Mouse (Mus musculus): ENCODE results near the gene Six5. TPM values are rescaled to one million over a fixed set of nuclear protein-coding genes. Genes with fewer than 3 reads are reported as not detected.
A peak's percentile ranks its signal among the peaks of the same experiment; 100 is the strongest.

The Six5 gene
- polyA plus RNA-seq, 1 experiment from 2014 or later = 0.67 TPM

DNA sequence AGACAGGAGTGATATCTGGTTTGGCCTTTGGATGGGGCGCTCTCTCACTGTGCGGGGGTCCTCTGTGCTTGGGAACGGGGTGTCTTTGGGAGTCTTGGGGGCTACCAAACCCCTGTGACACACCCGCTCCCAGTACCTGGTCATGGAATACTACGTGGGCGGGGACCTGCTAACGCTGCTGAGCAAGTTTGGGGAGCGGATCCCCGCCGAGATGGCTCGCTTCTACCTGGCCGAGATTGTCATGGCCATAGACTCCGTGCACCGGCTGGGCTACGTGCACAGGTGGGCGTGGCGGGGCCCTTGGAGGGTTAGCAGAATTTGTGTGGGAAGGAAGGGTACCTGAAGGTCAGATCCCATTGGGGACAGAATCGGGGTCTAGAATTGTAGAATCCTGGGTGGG is 7.6 kb upstream of the Six5 start:
- Histone ChIP-seq H3K27me3 (peaks cover 78% of the 10 kb centered on the region), H3K27ac (no peak overlapping the region), H3K9ac (no peak overlapping the region), H3K4me1 (replicated peaks) (peaks cover 69% of the 10 kb centered on the region), H3K4me2 (peak overlapping the region; percentile 66), H3K36me3 (peaks cover 18% of the 10 kb centered on the region), H3K4me3 (replicated peaks) (no peak overlapping the region), H3K9me3 (replicated peaks) (no peaks in the 10 kb centered on the region)
- ATAC-seq (ENCODE audit: low read depth) (no peak), DNase-seq (no peak)
- WGBS (ENCODE audit: insufficient replicate concordance) = 51% methylated on average over 18 of the region's 18 CpGs

GRCm38 (mm10) chr7:19088813-19089212 is 5.6 kb upstream of the Six5 start:
- peak; percentile 56 for DNase-seq
- H3K4me3 ChIP-seq (replicated peaks) = no peak overlapping the region
- peaks cover 79% of the 10 kb centered on the region for H3K27me3 ChIP-seq
- H3K4me1 ChIP-seq (replicated peaks) = peaks cover 69% of the 10 kb centered on the region
- H3K9ac ChIP-seq = no peak overlapping the region
- H3K4me2 ChIP-seq = no peak overlapping the region
- no peaks in the 10 kb centered on the region for H3K9me3 ChIP-seq (replicated peaks)
- no peak overlapping the region for H3K27ac ChIP-seq
- ATAC-seq (ENCODE audit: low read depth) = no peak
- peaks cover 6% of the 10 kb centered on the region; the same call in 1 of the 2 replicates for H3K36me3 ChIP-seq
- 22% methylated on average over 10 of the region's 10 CpGs for WGBS (ENCODE audit: insufficient replicate concordance)

- Histone ChIP-seq H3K27me3 (peaks cover 85% of the 10 kb centered on the region), H3K4me3 (replicated peaks) (peak overlapping the region; percentile 68; the same call in 1 of the 2 replicates), H3K9ac (0 out of 2 replicates have a peak overlapping the region, but pooled peaks have one; percentile 46), H3K36me3 (peaks cover 6% of the 10 kb centered on the region; the same call in 1 of the 2 replicates), H3K9me3 (replicated peaks) (no peaks in the 10 kb centered on the region), H3K4me1 (replicated peaks) (peaks cover 69% of the 10 kb centered on the region), H3K4me2 (peak overlapping the region; percentile 97), H3K27ac (no peak overlapping the region)
- ATAC-seq (ENCODE audit: low read depth) = no peak
- WGBS (ENCODE audit: insufficient replicate concordance) = 23% methylated on average over 14 of the region's 17 CpGs
- no peak for DNase-seq
These were observed 2.5 kb upstream of the Six5 start for GRCm38 (mm10) chr7:19091913-19092312.

DNA sequence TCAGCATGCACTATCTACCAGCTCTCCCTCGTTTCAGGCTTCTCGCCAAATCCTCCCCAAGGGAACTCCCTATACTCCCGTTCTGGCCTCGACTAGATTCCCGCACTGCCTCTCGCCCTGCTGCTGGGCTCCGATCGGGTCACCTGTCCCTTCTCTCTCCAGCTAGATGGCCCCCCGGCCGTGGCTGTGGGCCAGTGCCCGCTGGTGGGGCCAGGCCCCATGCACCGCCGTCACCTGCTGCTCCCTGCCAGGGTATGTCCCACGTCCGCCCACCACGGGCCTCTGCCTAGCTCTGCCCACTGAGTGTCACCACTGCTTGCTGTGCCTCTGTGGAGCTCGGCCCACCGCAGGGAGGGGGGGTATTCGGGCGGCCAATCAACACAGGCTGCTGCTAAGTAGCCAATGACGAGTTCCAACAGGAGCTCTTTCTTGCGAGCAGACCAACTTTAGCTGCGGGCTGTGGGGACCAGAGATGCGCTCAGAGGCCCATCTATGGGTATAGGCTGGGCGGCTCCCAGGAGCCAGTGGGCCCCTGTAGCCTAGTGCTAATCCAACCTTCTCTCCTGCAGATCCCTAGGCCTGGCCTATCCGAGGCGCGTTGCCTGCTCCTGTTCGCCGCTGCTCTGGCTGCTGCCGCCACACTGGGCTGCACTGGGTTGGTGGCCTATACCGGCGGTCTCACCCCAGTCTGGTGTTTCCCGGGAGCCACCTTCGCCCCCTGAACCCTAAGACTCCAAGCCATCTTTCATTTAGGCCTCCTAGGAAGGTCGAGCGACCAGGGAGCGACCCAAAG is 1.8 kb upstream of the Six5 start:
- H3K9ac ChIP-seq = peak overlapping the region; percentile 55
- H3K9me3 ChIP-seq (replicated peaks) = no peaks in the 10 kb centered on the region
- no peak for DNase-seq
- peak overlapping the region; percentile 68 for H3K4me3 ChIP-seq (replicated peaks)
- H3K27me3 ChIP-seq = peaks cover 85% of the 10 kb centered on the region
- peaks cover 6% of the 10 kb centered on the region; the same call in 1 of the 2 replicates for H3K36me3 ChIP-seq
- peak; percentile 47 for ATAC-seq (ENCODE audit: low read depth)
- peak overlapping the region; percentile 97 for H3K4me2 ChIP-seq
- no peak overlapping the region for H3K27ac ChIP-seq
- H3K4me1 ChIP-seq (replicated peaks) = peaks cover 70% of the 10 kb centered on the region
- 9% methylated on average over 38 of the region's 38 CpGs for WGBS (ENCODE audit: insufficient replicate concordance)

GRCm38 (mm10) chr7:19093174-19093521 is 1.2 kb upstream of the Six5 start:
- ATAC-seq (ENCODE audit: low read depth) = peak; percentile 60
- H3K4me1 ChIP-seq (replicated peaks) = peaks cover 65% of the 10 kb centered on the region
- H3K36me3 ChIP-seq = peaks cover 3% of the 10 kb centered on the region; the same call in 1 of the 2 replicates

DNA sequence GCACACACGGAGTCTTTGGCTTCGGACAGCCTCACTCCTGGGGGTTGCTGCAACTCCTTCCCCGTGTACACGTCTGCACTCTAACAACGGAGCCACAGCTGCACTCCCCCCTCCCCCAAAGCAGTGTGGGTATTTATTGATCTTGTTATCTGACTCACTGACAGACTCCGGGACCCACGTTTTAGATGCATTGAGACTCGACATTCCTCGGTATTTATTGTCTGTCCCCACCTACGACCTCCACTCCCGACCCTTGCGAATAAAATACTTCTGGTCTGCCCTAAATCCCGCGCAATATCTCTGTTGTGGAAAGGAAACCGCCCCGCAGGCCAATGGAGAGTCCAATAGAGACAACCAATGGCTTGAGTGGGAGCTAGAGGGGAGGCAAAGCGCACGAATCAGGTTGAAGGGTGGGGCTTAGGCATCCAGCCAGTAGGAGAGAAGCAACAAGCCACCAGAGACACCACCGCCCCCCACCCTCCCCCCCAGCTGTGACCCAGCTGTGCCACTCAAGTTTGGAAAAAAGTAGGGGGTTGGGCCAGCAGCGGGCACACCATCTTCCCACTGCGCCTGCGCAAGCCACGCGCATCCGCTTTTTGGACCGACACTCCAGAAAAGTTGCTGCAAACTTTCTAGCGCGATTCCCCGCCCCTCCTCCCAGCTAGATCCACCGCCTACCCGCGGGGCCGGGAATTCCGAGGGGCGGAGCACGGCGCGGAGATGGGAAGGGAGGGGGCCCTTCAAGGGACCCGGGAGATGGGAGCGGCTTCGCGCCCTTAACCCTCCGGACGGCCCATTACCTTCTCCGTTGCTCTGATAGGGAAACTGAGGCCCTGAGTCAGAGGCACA is 633 bp upstream of the Six5 start:
- peaks cover 59% of the 10 kb centered on the region for H3K4me1 ChIP-seq (replicated peaks)
- under 1% methylated on average over 45 of the region's 45 CpGs for WGBS (ENCODE audit: insufficient replicate concordance)

More at GRCm38 (mm10) chr7:19093174-19093521, 1.2 kb upstream of the Six5 start:
- H3K27me3 ChIP-seq = peaks cover 88% of the 10 kb centered on the region
- peak; percentile 75 for DNase-seq
- H3K4me2 ChIP-seq = peak overlapping the region; percentile 97
- H3K9me3 ChIP-seq (replicated peaks) = no peaks in the 10 kb centered on the region
- H3K27ac ChIP-seq = peak overlapping the region; percentile 68
- peak overlapping the region; percentile 75 for H3K9ac ChIP-seq
- peak overlapping the region; percentile 68 for H3K4me3 ChIP-seq (replicated peaks)
- under 1% methylated on average over 12 of the region's 15 CpGs for WGBS (ENCODE audit: insufficient replicate concordance)

GRCm38 (mm10) chr7:19094826-19095750 is 694 bp downstream of the Six5 start:
- H3K4me1 ChIP-seq (replicated peaks) = peaks cover 59% of the 10 kb centered on the region
- no peaks in the 10 kb centered on the region for H3K9me3 ChIP-seq (replicated peaks)
- ATAC-seq (ENCODE audit: low read depth) = no peak
- H3K36me3 ChIP-seq = no peaks in the 10 kb centered on the region
- no peak for DNase-seq
- H3K4me3 ChIP-seq (replicated peaks) = peak overlapping the region; percentile 68
- H3K9ac ChIP-seq = peak overlapping the region; percentile 75
- peak overlapping the region; percentile 97 for H3K4me2 ChIP-seq
- H3K27me3 ChIP-seq = peaks cover 90% of the 10 kb centered on the region
- WGBS (ENCODE audit: insufficient replicate concordance) = 1% methylated on average over 84 of the region's 87 CpGs
- peak overlapping the region; percentile 82 for H3K27ac ChIP-seq

More for the DNA sequence above, 633 bp upstream of the Six5 start:
- no peaks in the 10 kb centered on the region for H3K9me3 ChIP-seq (replicated peaks)
- no peaks in the 10 kb centered on the region for H3K36me3 ChIP-seq
- H3K4me3 ChIP-seq (replicated peaks) = peak overlapping the region; percentile 68
- H3K27ac ChIP-seq = peak overlapping the region; percentile 82
- DNase-seq (peak; percentile 79), ATAC-seq (ENCODE audit: low read depth) (peak; percentile 82)
- peak overlapping the region; percentile 97 for H3K4me2 ChIP-seq
- peak overlapping the region; percentile 75 for H3K9ac ChIP-seq
- peaks cover 91% of the 10 kb centered on the region for H3K27me3 ChIP-seq

DNA sequence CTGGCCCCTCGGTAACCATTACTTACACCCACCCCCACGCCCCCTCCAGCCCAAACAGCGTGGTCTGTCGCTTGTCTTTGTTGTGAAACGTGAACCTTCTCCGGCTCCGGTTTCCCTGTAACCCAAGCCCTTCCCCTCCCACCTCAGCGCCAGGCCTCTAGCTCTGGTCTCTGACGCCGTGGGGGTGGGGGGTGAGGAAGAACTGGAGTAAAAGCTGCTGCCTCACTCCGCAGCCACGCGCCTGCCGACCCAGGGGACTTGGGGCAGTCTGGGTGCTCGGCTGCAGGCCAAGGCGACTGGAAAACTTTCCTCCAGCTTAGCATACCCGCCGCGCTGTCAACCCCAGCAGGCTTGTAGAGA is 1.3 kb downstream of the Six5 start:
- H3K27ac ChIP-seq = 0 out of 2 replicates have a peak overlapping the region, but pooled peaks have one; percentile 82

DNA sequence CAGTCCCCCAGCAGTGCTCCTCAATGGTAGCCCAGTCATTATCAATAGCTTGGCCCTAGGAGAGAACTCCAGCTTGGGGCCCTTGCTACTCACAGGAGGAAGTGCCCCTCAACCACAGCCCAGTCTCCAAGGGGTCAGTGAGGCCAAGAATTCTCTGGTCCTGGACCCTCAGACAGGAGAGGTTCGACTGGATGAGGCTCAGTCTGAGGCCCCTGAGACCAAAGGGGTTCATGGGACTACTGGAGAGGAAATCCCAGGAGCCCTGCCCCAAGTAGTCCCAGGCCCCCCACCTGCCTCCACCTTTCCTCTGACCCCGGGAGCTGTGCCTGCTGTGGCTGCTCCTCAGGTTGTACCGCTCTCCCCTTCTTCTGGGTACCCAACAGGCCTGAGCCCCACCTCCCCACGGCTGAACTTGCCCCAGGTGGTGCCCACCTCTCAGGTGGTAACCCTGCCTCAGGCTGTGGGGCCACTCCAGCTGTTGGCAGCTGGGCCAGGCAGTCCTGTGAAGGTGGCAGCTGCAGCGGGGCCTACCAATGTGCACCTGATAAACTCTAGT is 2.1 kb downstream of the Six5 start:
- DNase-seq (no peak), ATAC-seq (ENCODE audit: low read depth) (no peak)
- no peak overlapping the region for H3K27ac ChIP-seq
- H3K4me1 ChIP-seq (replicated peaks) = peaks cover 59% of the 10 kb centered on the region
- peak overlapping the region; percentile 97 for H3K4me2 ChIP-seq
- WGBS (ENCODE audit: insufficient replicate concordance) = 53% methylated on average over 5 of the region's 5 CpGs
- H3K9ac ChIP-seq = peak overlapping the region; percentile 31; the same call in 1 of the 2 replicates
- H3K4me3 ChIP-seq (replicated peaks) = peak overlapping the region; percentile 68; the same call in 1 of the 2 replicates
- no peaks in the 10 kb centered on the region for H3K36me3 ChIP-seq
- H3K9me3 ChIP-seq (replicated peaks) = no peaks in the 10 kb centered on the region
- H3K27me3 ChIP-seq = peaks cover 86% of the 10 kb centered on the region

More for the DNA sequence above, 1.3 kb downstream of the Six5 start:
- Histone ChIP-seq H3K9ac (peak overlapping the region; percentile 75), H3K27me3 (peaks cover 90% of the 10 kb centered on the region), H3K4me2 (peak overlapping the region; percentile 97), H3K4me1 (replicated peaks) (peaks cover 59% of the 10 kb centered on the region), H3K9me3 (replicated peaks) (no peaks in the 10 kb centered on the region), H3K36me3 (no peaks in the 10 kb centered on the region), H3K4me3 (replicated peaks) (peak overlapping the region; percentile 68)
- 2% methylated on average over 19 of the region's 19 CpGs for WGBS (ENCODE audit: insufficient replicate concordance)
- ATAC-seq (ENCODE audit: low read depth) (no peak), DNase-seq (no peak)

- DNase-seq (no peak), ATAC-seq (ENCODE audit: low read depth) (no peak)
- Histone ChIP-seq H3K27me3 (peaks cover 86% of the 10 kb centered on the region), H3K4me1 (replicated peaks) (peaks cover 53% of the 10 kb centered on the region), H3K4me3 (replicated peaks) (no peak overlapping the region), H3K27ac (no peak overlapping the region), H3K9me3 (replicated peaks) (no peaks in the 10 kb centered on the region), H3K9ac (no peak overlapping the region), H3K4me2 (peak overlapping the region; percentile 9; the same call in 1 of the 2 replicates), H3K36me3 (no peaks in the 10 kb centered on the region)
- WGBS (ENCODE audit: insufficient replicate concordance) = 28% methylated on average over 2 of the region's 2 CpGs
These were observed 2.8 kb downstream of the Six5 start for GRCm38 (mm10) chr7:19097217-19097616.
